Mouse (Mus musculus) small intestine, adult 2 months (tissue): ENCODE measurements around the gene Spout1. TPM values are rescaled to one million over a fixed set of nuclear protein-coding genes. Genes with fewer than 3 reads are reported as not detected.
"Not testable (repeated sequence)": the region's sequence is repeated elsewhere in the genome, so short reads cannot be mapped to it uniquely, and the experiment has no call there.

ENCODE experiments used
- H3K27ac ChIP-seq: fragments of 200-500 bp; 2 replicates; pipeline ENCODE4 v1.5.1; 2012; ENCODE audit warnings: low read depth, low read length, control low read depth, inconsistent platforms; ENCODE audit not compliant: insufficient read depth
- H3K27me3 ChIP-seq: fragments of 200-500 bp; 2 replicates; pipeline ENCODE4 v1.6.1; 2012; ENCODE audit warnings: mild to moderate bottlenecking, moderate library complexity, low read length, inconsistent platforms; ENCODE audit not compliant: control insufficient read depth, insufficient read depth
- H3K36me3 ChIP-seq: fragments of 200-500 bp; 2 replicates; pipeline ENCODE4 v1.6.1; 2012; ENCODE audit warnings: mild to moderate bottlenecking, low read length, control low read depth, inconsistent platforms; ENCODE audit not compliant: control insufficient read depth, insufficient read depth
- H3K4me1 ChIP-seq: fragments of 200-500 bp; 2 replicates; pipeline ENCODE4 v1.6.1; 2012; ENCODE audit warnings: low read length, inconsistent platforms, mixed read lengths; ENCODE audit not compliant: control insufficient read depth, insufficient read depth, insufficient read length
- H3K4me3 ChIP-seq: fragments of 200-500 bp; 2 replicates; pipeline ENCODE4 v1.5.1; 2012; ENCODE audit warnings: low read depth, mild to moderate bottlenecking, control low read depth, inconsistent platforms, low read length, moderate library complexity
- CTCF ChIP-seq: fragments of 200-500 bp; IDR thresholded peaks from 2 replicates; pipeline ENCODE4 v1.5.1; 2012; ENCODE audit warnings: low read depth, mild to moderate bottlenecking, control low read depth, inconsistent platforms, low read length, moderate library complexity, mixed read lengths; ENCODE audit not compliant: insufficient replicate concordance, insufficient read length; ENCODE audit errors: extremely low read depth
- POLR2A ChIP-seq: fragments of 200-500 bp; IDR thresholded peaks from 2 replicates; pipeline ENCODE4 v1.6.1; 2012; ENCODE audit warnings: low read depth, mild to moderate bottlenecking, control low read depth, inconsistent platforms, low read length, moderate library complexity
- WGBS: fragments of 180-500 bp; shearing (Covaris S2); methylation state at CpG from one replicate; pipeline ENCODE4 v1.1.7; 2018; 5-methylcytosine and 5-hydroxymethylcytosine counted together
- polyA plus RNA-seq: library from polyadenylated mRNA; depleted of rRNA; stranded (reverse); fragments of >200 nt; gene quantifications from 2 replicates; pipeline ENCODE4 v1.2.3, GENCODE M21; 2012

The Spout1 gene
- polyA plus RNA-seq, 1 experiment, result 16.8 TPM

DNA sequence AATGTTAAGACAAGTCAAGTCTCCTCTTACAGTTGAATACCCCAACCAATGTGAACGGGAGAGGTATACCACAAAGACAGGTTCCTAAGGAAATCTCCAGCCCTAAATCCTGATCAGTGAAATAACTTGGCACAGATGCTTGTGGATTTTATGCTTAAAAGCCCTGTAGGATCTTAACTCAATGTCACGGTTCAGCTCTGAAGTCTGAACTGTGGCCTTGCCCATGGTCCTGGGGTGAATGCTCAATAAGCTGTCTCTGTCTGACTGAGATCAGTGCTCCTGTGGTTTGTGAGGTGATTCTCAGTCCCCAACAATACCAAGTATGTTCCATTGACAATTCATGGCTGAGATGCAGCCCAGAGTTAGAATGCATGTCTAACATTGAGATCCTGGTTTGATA is 4.2 kb upstream of the Spout1 start:
- no peaks in the 10 kb centered on the region for H3K27me3 ChIP-seq
- H3K4me1 ChIP-seq, result peaks cover under 1% of the 10 kb centered on the region; the same call in 1 of the 2 replicates
- H3K27ac ChIP-seq, result no peak overlapping the region
- H3K36me3 ChIP-seq, result no peaks in the 10 kb centered on the region; the same call in 1 of the 2 replicates
- no peak overlapping the region for H3K4me3 ChIP-seq
- TF ChIP-seq CTCF, result no peak
- TF ChIP-seq POLR2A, result no peak
- WGBS, result 89% methylated on average over 2 of the region's 2 CpGs

DNA sequence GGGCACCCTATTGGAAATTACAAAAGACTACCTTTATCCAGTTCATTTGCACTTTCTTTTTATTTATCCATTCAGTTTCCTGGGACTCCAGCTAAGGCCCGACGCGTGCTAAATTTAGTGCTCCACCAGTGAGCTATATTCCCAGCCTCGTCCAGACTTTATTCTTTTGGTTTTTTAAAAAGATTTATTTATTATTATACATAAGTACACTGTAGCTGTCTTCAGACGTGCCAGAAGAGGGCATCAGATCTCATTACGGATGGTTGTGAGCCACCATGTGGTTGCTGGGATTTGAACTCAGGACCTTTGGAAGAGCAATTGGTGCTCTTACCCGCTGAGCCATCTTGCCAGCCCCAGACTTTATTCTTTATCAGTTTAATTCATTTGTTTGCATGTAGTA is 452 bp upstream of the Spout1 start:
- H3K4me3 ChIP-seq, result peak overlapping the region; percentile 87
- WGBS, result 40% methylated on average over 7 of the region's 7 CpGs
- peaks cover 22% of the 10 kb centered on the region for H3K36me3 ChIP-seq
- not testable (repeated sequence) for H3K27ac ChIP-seq, H3K4me1 ChIP-seq, H3K27me3 ChIP-seq

DNA sequence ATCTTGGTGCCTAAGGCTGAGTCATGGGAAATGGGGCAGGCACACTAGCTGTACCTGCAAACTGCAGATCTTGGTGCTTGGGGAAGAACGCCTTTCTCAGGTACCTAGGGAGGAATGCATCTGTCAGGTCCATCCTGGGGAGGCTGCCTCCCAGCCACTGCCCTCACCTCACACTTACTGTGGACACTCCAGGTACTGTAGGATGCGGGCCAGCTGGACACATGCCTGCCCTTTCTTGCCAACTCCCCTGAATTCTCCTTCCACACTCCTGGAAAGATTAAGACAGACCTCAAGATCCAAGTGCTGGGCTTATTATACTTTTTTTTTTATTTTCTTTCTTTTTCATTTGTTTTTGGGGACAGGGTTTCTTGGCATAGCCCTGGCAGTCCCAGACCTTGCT is 1.7 kb downstream of the Spout1 start:
- Histone ChIP-seq H3K4me3 (no peak overlapping the region), H3K27ac (no peak overlapping the region), H3K4me1 (peaks cover 11% of the 10 kb centered on the region), H3K36me3 (peaks cover 29% of the 10 kb centered on the region), H3K27me3 (no peaks in the 10 kb centered on the region)
- TF ChIP-seq CTCF, result no peak
- TF ChIP-seq POLR2A, result no peak
- 98% methylated on average over 2 of the region's 2 CpGs for WGBS

DNA sequence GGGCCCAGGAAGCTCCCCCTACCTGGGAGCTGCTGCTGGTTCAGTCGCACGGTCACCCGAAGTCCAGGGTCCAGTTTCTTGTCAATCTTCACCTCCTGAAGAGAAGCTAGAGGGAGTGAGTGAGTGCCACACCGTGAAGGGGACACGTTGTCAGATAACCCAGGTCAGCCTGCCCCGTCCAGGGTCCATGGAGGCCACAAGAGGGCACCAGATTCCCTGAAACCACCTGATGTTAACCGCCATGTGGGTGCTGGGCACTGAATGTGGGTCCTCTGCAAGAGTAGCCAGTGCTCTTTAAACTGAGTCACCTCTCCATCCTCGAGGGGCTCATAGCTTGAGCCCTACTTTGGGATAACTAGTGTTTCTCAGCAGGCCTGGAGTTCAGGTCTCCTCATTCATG is 2.4 kb downstream of the Spout1 start:
- Histone ChIP-seq H3K27ac (no peak overlapping the region), H3K4me1 (peaks cover 11% of the 10 kb centered on the region), H3K4me3 (no peak overlapping the region), H3K36me3 (peaks cover 29% of the 10 kb centered on the region), H3K27me3 (no peaks in the 10 kb centered on the region)
- TF ChIP-seq POLR2A (no peak), CTCF (peak; percentile 43; the same call in 1 of the 2 replicates)
- WGBS, result 89% methylated on average over 8 of the region's 8 CpGs

DNA sequence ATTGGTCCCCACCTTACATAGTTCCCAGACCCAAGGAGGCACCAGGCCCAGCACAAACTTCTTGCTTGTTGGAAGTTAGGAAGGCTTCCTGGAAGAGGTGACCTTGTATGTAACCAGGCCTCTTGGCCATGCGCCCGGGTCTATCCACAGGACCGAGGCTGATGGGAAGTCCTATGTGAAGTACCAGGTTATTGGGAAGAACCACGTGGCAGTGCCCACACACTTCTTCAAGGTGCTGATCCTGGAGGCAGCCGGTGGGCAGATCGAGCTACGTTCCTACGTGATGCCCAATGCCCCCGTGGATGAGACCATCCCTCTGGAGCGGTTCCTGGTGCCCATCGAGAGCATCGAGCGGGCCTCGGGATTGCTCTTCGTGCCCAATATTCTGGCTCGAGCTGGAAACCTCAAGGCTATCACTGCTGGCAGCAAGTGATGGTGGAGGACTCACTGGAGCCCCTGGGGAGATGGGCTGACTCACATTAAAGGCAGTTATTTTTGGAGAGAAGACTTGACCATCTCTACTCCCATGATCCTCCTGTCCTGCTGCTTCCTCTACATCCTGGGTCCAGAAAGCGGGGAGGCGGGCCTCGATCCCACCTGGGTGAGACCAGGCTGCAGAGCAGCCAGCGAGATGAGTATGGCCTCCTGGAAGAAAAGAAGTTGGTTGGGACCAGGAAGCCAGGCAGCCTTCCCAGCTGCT is 4.6 kb downstream of the Spout1 start:
- no peak overlapping the region for H3K27ac ChIP-seq
- H3K4me3 ChIP-seq, result no peak overlapping the region
- H3K4me1 ChIP-seq, result peaks cover 11% of the 10 kb centered on the region
- peaks cover 29% of the 10 kb centered on the region for H3K36me3 ChIP-seq
- TF ChIP-seq POLR2A (no peak), CTCF (no peak)
- WGBS, result 91% methylated on average over 20 of the region's 20 CpGs
- no peaks in the 10 kb centered on the region for H3K27me3 ChIP-seq

DNA sequence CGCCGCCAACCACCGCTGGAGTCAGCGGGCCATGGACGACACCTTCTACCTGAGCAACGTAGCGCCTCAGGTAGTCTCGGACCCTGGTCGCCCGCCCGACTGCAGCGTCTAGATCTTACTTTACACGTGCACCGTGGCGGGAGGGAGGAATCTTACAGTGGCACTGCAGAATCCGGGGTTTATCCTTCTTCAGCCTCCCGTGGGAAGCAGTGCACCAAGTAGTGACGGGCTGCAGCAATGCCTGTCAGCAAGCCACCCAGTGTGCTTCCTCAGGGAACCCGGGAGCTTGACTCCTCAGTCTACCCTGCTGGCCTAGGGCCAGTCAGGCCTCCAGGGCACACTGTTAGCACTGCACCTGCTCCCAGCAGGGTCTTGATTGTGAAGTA is 6.3 kb downstream of the Spout1 start:
- WGBS, result under 1% methylated on average over 19 of the region's 19 CpGs
- peak overlapping the region; percentile 83 for H3K4me3 ChIP-seq
- H3K4me1 ChIP-seq, result peaks cover 6% of the 10 kb centered on the region
- TF ChIP-seq POLR2A (no peak), CTCF (no peak)
- H3K27ac ChIP-seq, result peak overlapping the region; percentile 84
- peaks cover 29% of the 10 kb centered on the region for H3K36me3 ChIP-seq
- no peaks in the 10 kb centered on the region for H3K27me3 ChIP-seq

DNA sequence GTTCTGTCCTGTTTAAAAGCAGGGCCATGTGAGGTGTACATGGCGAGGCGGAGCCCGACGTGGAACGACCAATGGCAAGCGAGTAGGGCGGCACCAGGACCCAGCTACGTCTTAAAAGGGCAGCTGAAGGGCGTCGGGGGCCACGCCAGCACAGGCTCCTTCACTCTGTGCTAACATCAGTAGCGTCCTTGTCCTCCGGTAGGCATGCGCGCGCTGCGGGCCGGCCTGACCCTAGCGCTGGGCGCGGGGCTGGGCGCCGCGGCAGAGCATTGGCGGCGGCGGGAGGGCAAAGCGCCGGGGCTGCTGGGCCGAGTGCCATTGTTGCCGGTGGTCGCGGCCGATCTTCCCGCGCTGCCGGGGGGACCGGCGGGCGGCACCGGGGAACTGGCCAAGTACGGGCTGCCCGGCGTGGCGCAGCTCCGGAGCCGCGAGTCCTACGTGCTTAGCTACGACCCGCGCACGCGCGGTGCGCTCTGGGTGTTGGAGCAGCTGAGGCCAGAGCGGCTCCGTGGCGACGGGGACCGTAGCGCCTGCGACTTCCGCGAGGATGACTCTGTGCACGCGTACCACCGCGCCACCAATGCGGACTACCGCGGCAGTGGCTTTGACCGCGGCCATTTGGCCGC is 6.8 kb downstream of the Spout1 start, which contains the start of gene Endog:
TSS of gene Endog (plus strand) at position 123 of the 626 bp plus-strand sequence.
- Histone ChIP-seq H3K27ac (peak within 1 kb of the TSS; percentile 84), H3K36me3 (peaks cover 29% of the 10 kb centered on the region), H3K4me1 (peaks cover 6% of the 10 kb centered on the region), H3K4me3 (peak within 1 kb of the TSS; percentile 83), H3K27me3 (no peaks in the 10 kb centered on the region)
- no peak for TF ChIP-seq CTCF
- TF ChIP-seq POLR2A, result peak; percentile 94
- WGBS, result 1% methylated on average over 75 of the region's 75 CpGs
